Mouse (Mus musculus) frontal cortex, adult 2 months (tissue): Measurements from ENCODE around the gene Eml1. TPM values are rescaled to one million over a fixed set of nuclear protein-coding genes. Genes with fewer than 3 reads are reported as not detected.

Experiments used
- DNase-seq, 2 experiments: peaks; one replicate each; pipeline ENCODE4 v3.0.0; 2022; ENCODE audit warnings: low spot score in 1 of 2; ENCODE audit errors: extremely low spot score in 1 of 2
- polyA plus RNA-seq: library from polyadenylated mRNA; depleted of rRNA; stranded (reverse); fragments of >200 nt; gene quantifications from 2 replicates; pipeline ENCODE4 v1.2.3, GENCODE M21; 2012

Gene Eml1
- polyA plus RNA-seq, 1 experiment = 57.7 TPM

DNA sequence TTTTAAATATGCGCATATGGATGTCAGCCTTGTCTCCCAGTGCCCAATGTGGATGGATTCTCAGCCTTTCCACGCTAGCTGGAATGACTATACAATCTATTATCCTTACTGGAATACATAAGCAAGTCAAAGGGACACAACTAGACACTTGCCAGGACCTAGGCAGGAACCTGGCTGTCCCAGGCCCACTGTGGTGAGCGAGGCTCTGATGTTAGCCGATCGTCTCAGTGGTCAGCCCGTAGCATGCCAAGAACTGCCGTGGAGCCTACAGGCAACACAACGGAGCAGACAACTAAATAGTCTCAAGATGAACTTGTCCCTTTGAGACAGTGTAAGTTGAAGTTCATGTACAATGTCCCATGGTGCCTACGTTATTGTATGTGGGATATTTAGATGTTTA lies 44.2 kb downstream of the Eml1 start:
- no peak for DNase-seq

DNA sequence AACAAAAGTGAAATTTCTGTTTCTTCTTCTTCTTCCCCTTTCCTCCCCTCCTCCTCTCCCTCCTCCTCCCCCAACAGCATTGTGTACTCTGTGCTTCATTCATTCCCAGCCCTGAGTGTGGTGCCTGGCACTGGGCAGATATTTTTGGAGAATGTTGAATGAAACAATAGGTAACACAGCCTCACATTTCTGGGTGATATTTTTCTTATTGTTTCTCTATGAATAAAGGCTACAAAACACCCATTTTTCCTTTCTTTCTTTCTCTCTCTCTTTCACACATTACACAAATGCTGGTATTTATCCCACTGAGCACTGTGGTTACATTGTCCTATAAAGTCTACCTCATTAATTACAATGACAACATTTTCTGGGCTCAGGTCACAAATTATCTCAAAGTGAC lies 48.8 kb downstream of the Eml1 start:
- DNase-seq = no peak

DNA sequence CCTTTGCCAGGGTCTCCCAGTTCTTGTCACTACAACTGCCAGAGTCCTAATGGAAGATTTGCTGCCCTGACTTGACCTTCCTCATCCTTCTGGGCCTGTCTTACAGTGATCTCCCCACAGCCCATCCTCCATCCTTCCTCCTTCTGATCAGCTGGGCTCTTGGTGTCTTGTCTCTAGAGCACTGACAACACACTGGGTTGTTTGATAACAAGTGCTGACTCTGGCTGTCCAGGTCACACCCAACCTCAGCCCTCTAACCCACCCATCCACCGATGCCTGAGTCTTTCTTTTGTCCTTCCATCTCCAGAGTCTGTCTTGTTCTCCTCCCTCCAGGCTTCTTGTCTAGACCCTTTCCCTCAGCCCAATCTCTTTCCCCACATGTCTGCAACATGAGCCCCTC lies 50.7 kb downstream of the Eml1 start:
- DNase-seq = no peak

DNA sequence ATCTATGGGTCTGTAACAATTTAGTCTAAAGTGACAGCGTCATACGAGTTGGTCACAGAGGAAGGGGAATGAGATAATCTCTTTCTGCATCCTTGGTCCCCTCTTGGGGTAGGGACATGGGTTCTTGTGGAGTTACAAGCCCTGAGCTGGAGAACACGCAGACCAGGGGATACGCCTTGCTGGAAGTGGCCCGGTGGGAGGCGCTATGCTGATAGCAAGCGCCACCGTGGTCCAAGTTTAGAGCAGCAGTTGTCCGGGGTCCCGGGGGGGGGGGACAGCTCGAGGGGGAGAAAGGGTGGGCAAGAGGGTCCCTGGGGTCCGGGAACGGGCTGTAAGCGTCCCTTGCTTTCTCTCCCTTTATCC lies 51.7 kb downstream of the Eml1 start:
- DNase-seq = no peak

GRCm38 (mm10) chr12:108422858-108423631 lies 52.3 kb downstream of the Eml1 start:
- DNase-seq = peak; percentile 55 to 89

DNA sequence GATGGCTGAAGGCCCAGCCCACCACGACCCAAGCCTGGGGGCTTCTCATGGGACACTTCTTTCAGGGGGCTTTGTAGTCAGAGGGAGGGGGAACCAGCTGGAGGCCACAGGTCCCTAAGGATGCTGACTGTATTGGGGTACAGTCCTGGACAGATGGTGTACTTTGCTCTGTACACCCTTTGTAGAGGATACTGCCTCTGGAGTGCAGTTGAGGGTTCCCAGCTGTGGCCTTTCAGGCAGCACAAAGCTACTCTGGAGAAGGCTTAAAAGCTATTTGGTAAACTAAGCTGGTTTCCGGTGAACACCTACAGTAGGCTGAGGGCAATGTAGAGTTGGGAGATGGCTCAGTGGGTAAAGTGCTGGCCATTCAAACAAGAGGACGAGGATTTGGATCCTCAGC lies 60.2 kb downstream of the Eml1 start:
- no peak for DNase-seq

DNA sequence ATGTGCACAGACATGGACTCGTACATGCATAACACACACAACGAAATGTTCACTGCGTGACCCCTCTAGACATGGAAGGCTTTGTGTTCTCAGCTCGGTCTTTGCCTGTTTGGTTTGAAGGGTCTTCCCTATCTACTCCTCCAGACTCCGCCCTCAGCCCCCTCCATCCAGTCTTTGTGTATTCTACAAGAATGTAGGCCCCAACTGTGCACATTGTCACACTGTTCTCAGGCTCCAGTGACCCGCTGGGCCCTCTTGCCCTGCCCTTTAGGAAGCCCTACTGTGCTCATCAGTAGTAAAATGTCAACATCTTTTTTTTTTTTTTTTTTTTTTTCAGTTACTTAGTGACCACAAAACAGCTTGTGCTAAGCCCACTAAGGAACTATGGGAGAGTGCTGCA lies 61.0 kb downstream of the Eml1 start:
- DNase-seq = no peak

GRCm38 (mm10) chr12:108432578-108432977 lies 61.8 kb downstream of the Eml1 start:
- no peak for DNase-seq

GRCm38 (mm10) chr12:108433030-108433429 lies 62.3 kb downstream of the Eml1 start:
- peak in 1 of 2 experiments; percentile 79 for DNase-seq

DNA sequence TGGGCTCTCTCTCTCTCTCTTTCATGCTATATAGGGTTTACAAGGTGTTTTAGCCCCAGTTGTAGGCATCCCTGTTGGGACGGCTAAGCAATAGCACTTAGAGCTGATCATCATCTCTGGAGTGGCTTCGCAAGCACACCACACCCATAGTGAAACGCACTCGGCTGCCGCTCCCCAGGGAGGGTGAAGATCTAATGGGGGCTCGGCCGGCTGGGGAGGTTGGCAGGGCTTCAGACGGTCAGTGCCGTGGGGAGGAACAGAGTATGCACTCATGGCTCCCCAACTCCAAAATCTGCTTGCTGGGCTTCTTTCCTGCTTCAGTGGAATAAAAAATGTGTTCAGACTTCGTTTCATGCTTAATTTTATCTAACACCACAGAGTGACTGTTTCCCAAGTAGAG lies 62.7 kb downstream of the Eml1 start:
- no peak for DNase-seq

GRCm38 (mm10) chr12:108435444-108436015 lies 64.8 kb downstream of the Eml1 start:
- no peak for DNase-seq

GRCm38 (mm10) chr12:108436029-108436923 lies 65.5 kb downstream of the Eml1 start:
- peak; percentile 62 to 76 for DNase-seq

GRCm38 (mm10) chr12:108437446-108437845 lies 66.7 kb downstream of the Eml1 start:
- DNase-seq = no peak

DNA sequence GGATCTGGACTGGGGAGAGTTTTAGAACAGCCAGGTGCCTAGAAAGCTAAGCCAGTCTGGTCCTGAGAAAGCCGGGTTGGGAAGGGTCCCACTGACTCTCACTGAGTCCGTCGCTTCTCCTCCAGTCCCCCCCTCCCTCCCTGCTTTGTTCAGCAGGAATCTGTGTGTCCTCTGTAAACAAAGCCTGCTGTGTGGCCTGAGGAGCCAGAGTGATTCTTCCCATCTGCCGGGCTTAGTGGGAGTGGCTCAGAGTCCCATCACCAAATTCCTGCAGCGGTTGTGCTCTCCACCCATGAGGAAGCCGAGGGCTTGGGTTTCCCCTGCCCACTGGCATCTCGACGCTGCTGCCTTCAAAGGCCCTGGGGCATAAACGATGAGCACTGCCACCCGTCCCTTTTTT lies 72.5 kb downstream of the Eml1 start:
- DNase-seq = no peak

- no peak for DNase-seq
These were observed 73.0 kb downstream of the Eml1 start for GRCm38 (mm10) chr12:108443708-108444107.

DNA sequence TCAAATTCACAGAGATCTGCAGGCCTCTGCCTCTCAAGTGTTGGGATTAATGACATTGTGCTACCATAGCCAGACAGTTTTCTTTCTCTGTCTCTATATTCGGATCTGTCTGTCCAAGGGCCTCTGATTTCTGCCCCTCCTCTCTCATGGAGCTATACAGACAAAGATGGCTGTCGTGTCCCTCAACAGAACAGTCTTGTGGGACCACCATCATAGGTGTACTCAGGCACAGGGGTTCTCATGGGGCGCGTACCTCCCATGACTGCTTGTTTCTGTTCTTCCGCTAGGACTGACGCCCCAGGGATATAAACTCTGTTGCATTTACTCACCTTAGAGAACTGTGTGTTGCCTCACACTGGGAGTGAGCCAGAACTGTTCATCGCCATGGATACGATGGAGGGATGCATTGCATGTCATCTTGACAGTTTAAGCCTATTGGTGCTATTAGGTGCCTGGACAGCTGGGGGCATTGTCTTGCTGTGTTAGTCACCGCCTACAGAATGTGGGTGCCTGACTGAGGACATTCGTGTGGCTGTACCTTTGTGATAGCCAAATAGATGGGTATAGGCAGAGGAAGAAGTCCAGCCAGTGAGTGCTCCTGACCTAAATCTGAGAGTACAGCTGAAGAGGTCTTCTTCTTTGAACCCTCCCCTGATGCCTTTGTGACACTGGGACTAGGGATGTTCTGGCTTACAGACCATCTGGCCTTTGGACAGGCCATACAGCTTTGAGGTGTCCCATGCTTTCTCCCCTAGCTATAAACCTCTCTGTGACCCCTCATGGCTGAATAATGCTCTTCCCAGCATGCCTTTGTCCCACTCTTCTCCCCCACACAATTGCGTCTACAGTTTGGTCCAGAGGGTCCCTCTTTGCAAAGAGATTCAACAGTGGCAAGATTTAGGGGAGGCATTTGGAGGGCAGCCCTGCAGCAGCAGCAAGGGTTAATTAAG lies 73.7 kb downstream of the Eml1 start:
- DNase-seq = no peak

DNA sequence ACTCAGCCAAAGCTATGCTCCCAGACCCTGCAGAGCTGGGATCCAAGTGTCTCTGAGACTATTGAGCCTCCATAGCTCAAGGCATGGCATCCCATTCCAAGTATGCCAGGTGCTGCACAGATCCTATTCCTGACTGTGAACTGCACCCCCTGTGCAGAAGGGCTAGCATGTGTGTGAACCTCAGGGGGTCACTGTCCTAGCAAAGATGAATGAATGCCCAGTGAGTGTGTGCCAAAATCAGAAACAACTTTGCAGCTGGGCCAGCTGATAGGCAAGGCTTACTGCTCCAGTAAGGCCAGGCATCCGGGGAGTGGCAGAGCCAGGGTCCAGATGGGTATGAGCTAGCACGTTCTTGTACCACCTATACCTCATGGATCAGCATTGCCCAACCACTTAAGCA lies 76.0 kb downstream of the Eml1 start:
- no peak for DNase-seq

GRCm38 (mm10) chr12:108448396-108448795 lies 77.6 kb downstream of the Eml1 start:
- no peak for DNase-seq

DNA sequence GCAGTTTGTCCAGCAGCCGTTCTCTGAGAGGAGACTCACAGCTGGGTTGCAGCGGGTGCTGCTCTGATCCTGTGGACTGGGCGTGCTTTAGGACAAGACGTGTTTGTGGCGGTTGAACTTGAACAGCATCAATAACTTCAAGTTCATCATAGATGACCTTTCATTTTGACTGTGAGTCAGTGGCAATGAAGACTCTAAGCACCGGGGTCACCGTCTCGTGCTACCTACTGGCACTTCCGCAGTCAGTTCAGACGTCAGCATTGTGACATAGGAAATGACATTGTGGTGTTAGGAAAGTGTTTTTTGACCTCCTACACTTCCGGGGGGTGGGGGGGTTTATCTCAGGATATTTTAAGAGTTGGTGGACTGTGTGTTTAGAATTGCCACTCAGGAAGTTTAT lies 79.2 kb downstream of the Eml1 start:
- DNase-seq = no peak

DNA sequence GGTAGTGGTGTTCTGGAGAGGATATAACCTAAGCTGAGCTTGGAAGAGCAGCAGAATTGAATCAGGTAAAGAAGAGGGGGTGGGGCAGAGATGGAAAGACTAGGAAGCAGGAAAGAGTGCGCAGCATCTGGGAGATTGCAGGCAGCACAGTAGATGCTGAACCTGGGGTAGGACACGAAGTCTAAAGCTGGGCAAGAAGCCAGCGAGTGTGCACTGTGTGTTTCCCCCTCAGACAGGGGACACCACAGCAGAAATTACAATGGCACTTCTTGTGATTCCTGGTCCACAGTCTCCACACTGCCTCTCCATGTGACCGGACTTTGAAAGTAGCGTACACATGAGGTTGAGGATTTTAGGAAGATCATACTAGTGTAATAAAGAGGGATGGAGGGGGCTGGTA lies 79.8 kb downstream of the Eml1 start:
- DNase-seq = no peak
